Mouse (Mus musculus) hematopoietic stem cell, adult 5-6 weeks (primary cell): ENCODE results near the gene Tmem97. TPM values are rescaled to one million over a fixed set of nuclear protein-coding genes. Genes with fewer than 3 reads are reported as not detected.
"Not testable (repeated sequence)": the region's sequence is repeated elsewhere in the genome, so short reads cannot be mapped to it uniquely, and the experiment has no call there.

Experiments
- ATAC-seq, 2 experiments: fragments of 125-278 bp in 1 of 2; replicated peaks in 1 of 2; 2 replicates each; pipeline ENCODE4 v1.8.0; 2016 to 2017; ENCODE audit warnings: inconsistent platforms in 2 of 2, mild to moderate bottlenecking in 2 of 2, moderate number of reproducible peaks in 2 of 2, low read depth in 1 of 2, moderate TSS enrichment in 1 of 2; ENCODE audit not compliant: low FRiP score in 2 of 2, poor library complexity in 2 of 2, severe bottlenecking in 2 of 2, insufficient read depth in 1 of 2, low TSS enrichment in 1 of 2
- total RNA-seq: library from RNA; stranded (forward); fragments of 172-1452, 232-1000 nt; gene quantifications from 2 replicates; pipeline ENCODE4 v1.2.3, GENCODE M21; 2017

Tmem97 gene
- total RNA-seq, 1 experiment from 2014 or later = 23.8 TPM

GRCm38 (mm10) chr11:78560447-78560846 lies 9.9 kb upstream of the Tmem97 start:
- peak; percentile 71 to 73 for ATAC-seq

GRCm38 (mm10) chr11:78557241-78557640 lies 6.7 kb upstream of the Tmem97 start:
- ATAC-seq = no peak

GRCm38 (mm10) chr11:78556070-78556469 lies 5.5 kb upstream of the Tmem97 start:
- no peak for ATAC-seq

GRCm38 (mm10) chr11:78555623-78556022 lies 5.0 kb upstream of the Tmem97 start:
- no peak for ATAC-seq

GRCm38 (mm10) chr11:78551059-78551398 lies 452 bp upstream of the Tmem97 start:
- ATAC-seq = no peak

- ATAC-seq = no peak
Observed at GRCm38 (mm10) chr11:78549491-78549987, 1.0 kb downstream of the Tmem97 start.

- ATAC-seq = no peak
Observed at GRCm38 (mm10) chr11:78547718-78548460, 2.7 kb downstream of the Tmem97 start.

GRCm38 (mm10) chr11:78545181-78545580 lies 5.4 kb downstream of the Tmem97 start:
- ATAC-seq = no peak

GRCm38 (mm10) chr11:78544449-78545111 lies 6.0 kb downstream of the Tmem97 start:
- ATAC-seq = no peak

- ATAC-seq = no peak
Observed at GRCm38 (mm10) chr11:78540358-78540757, 10.2 kb downstream of the Tmem97 start.

- ATAC-seq = no peak
Observed at GRCm38 (mm10) chr11:78536690-78537084, 13.9 kb downstream of the Tmem97 start.

- ATAC-seq = peak; percentile 95 to 97
Observed at GRCm38 (mm10) chr11:78536080-78536689, 14.4 kb downstream of the Tmem97 start, which contains the start of the genes Tnfaip1 and Ift20. Tnfaip1 (minus strand) TSS chr11:78536332. Ift20 (plus strand) TSS chr11:78536361.

GRCm38 (mm10) chr11:78535376-78536079 lies 15.0 kb downstream of the Tmem97 start:
- no peak for ATAC-seq

GRCm38 (mm10) chr11:78534516-78534915 lies 16.1 kb downstream of the Tmem97 start:
- ATAC-seq = no peak

- not testable (repeated sequence) for ATAC-seq
Observed at GRCm38 (mm10) chr11:78531515-78531914, 19.1 kb downstream of the Tmem97 start.

- no peak for ATAC-seq
Observed at GRCm38 (mm10) chr11:78531046-78531445, 19.5 kb downstream of the Tmem97 start.

- ATAC-seq = no peak
Observed at GRCm38 (mm10) chr11:78530001-78530400, 20.6 kb downstream of the Tmem97 start.

- no peak for ATAC-seq
Observed at GRCm38 (mm10) chr11:78528714-78529113, 21.9 kb downstream of the Tmem97 start.
